Mouse (Mus musculus): ENCODE results near the gene Cbarp. TPM values are rescaled to one million over a fixed set of nuclear protein-coding genes. Genes with fewer than 3 reads are reported as not detected.

Gene Cbarp
- polyA plus RNA-seq, 1 experiment from 2014 or later = 66.9 TPM

GRCm38 (mm10) chr10:80091527-80091926, 49.1 kb downstream of the Cbarp start:
- Histone ChIP-seq H3K9me3 (no peaks in the 10 kb centered on the region), H3K27ac (no peak overlapping the region), H3K4me2 (no peak overlapping the region), H3K4me1 (no peaks in the 10 kb centered on the region), H3K4me3 (no peak overlapping the region), H3K27me3 (replicated peaks) (no peaks in the 10 kb centered on the region), H3K9ac (no peak overlapping the region), H3K36me3 (replicated peaks) (no peaks in the 10 kb centered on the region)
- no peak for ATAC-seq (replicated peaks)
- 93% methylated on average over 6 of the region's 6 CpGs for WGBS

GRCm38 (mm10) chr10:80089146-80089545, 51.5 kb downstream of the Cbarp start:
- H3K27ac ChIP-seq = no peak overlapping the region
- H3K4me3 ChIP-seq = no peak overlapping the region
- no peak overlapping the region for H3K9ac ChIP-seq
- 0 out of 2 replicates have a peak, but pooled peaks have one; percentile 24 for ATAC-seq (replicated peaks)
- H3K36me3 ChIP-seq (replicated peaks) = no peaks in the 10 kb centered on the region; the same call in 1 of the 2 replicates
- no peaks in the 10 kb centered on the region for H3K9me3 ChIP-seq
- no peaks in the 10 kb centered on the region for H3K27me3 ChIP-seq (replicated peaks)
- H3K4me2 ChIP-seq = no peak overlapping the region
- WGBS = 51% methylated on average over 4 of the region's 4 CpGs
- H3K4me1 ChIP-seq = no peaks in the 10 kb centered on the region

- Histone ChIP-seq H3K27me3 (replicated peaks) (no peaks in the 10 kb centered on the region), H3K27ac (no peak overlapping the region), H3K36me3 (replicated peaks) (peaks cover 3% of the 10 kb centered on the region; the same call in 1 of the 2 replicates), H3K9ac (no peak overlapping the region), H3K4me2 (no peak overlapping the region), H3K4me1 (no peaks in the 10 kb centered on the region), H3K4me3 (no peak overlapping the region), H3K9me3 (no peaks in the 10 kb centered on the region)
- 93% methylated on average over 8 of the region's 8 CpGs for WGBS
- no peak for ATAC-seq (replicated peaks)
Observed at GRCm38 (mm10) chr10:80087483-80087882, 53.2 kb downstream of the Cbarp start.

GRCm38 (mm10) chr10:80086847-80087246, 53.8 kb downstream of the Cbarp start:
- H3K27me3 ChIP-seq (replicated peaks) = no peaks in the 10 kb centered on the region
- H3K9me3 ChIP-seq = no peaks in the 10 kb centered on the region
- H3K27ac ChIP-seq = no peak overlapping the region
- no peak overlapping the region for H3K4me2 ChIP-seq
- no peaks in the 10 kb centered on the region for H3K4me1 ChIP-seq
- H3K4me3 ChIP-seq = no peak overlapping the region
- 86% methylated on average over 3 of the region's 3 CpGs for WGBS
- no peak overlapping the region for H3K9ac ChIP-seq
- H3K36me3 ChIP-seq (replicated peaks) = peaks cover 3% of the 10 kb centered on the region; the same call in 1 of the 2 replicates
- no peak for ATAC-seq (replicated peaks)

- H3K27ac ChIP-seq = no peak overlapping the region
Observed at GRCm38 (mm10) chr10:80084817-80085487, 55.7 kb downstream of the Cbarp start.

GRCm38 (mm10) chr10:80081075-80081474, 59.6 kb downstream of the Cbarp start:
- Histone ChIP-seq H3K27ac (no peak overlapping the region), H3K4me2 (no peak overlapping the region), H3K4me1 (no peaks in the 10 kb centered on the region), H3K36me3 (replicated peaks) (peaks cover 6% of the 10 kb centered on the region; the same call in 1 of the 2 replicates), H3K9me3 (no peaks in the 10 kb centered on the region), H3K9ac (no peak overlapping the region), H3K4me3 (no peak overlapping the region), H3K27me3 (replicated peaks) (no peaks in the 10 kb centered on the region)
- ATAC-seq (replicated peaks) = no peak
- 87% methylated on average over 3 of the region's 3 CpGs for WGBS

More at GRCm38 (mm10) chr10:80084817-80085487, 55.7 kb downstream of the Cbarp start:
- Histone ChIP-seq H3K4me2 (no peak overlapping the region), H3K9ac (no peak overlapping the region), H3K4me1 (no peaks in the 10 kb centered on the region), H3K9me3 (no peaks in the 10 kb centered on the region), H3K4me3 (no peak overlapping the region), H3K27me3 (replicated peaks) (no peaks in the 10 kb centered on the region), H3K36me3 (replicated peaks) (peaks cover 6% of the 10 kb centered on the region; the same call in 1 of the 2 replicates)
- 78% methylated on average over 9 of the region's 9 CpGs for WGBS
- no peak for ATAC-seq (replicated peaks)

Other genes starting within 250 kb of the Cbarp start
- not detected in 2 replicates for gene Cfd, start 250.0 kb downstream of the Cbarp start, polyA plus RNA-seq (2015; fragmentation: Nextera tagmentation; extraction: Ambion mirVana)
- 64.5 and 66.5 TPM in 2 replicates for gene Med16, start 231.9 kb downstream of the Cbarp start, polyA plus RNA-seq (2015; fragmentation: Nextera tagmentation; extraction: Ambion mirVana)
- gene Gm26602, start 230.0 kb downstream of the Cbarp start, polyA plus RNA-seq (2015; fragmentation: Nextera tagmentation; extraction: Ambion mirVana) = not detected in 2 replicates
- 3.1 and 3.3 TPM in 2 replicates for gene Kiss1r, start 223.9 kb downstream of the Cbarp start, polyA plus RNA-seq (2015; fragmentation: Nextera tagmentation; extraction: Ambion mirVana)
- 292 and 296 TPM in 2 replicates for gene R3hdm4, start 219.6 kb downstream of the Cbarp start, polyA plus RNA-seq (2015; fragmentation: Nextera tagmentation; extraction: Ambion mirVana)
- gene Arid3a, start 213.8 kb downstream of the Cbarp start, polyA plus RNA-seq (2015; fragmentation: Nextera tagmentation; extraction: Ambion mirVana) = 2.9 and 4.7 TPM in 2 replicates
- 87.3 and 87.5 TPM in 2 replicates for gene Wdr18, start 180.7 kb downstream of the Cbarp start, polyA plus RNA-seq (2015; fragmentation: Nextera tagmentation; extraction: Ambion mirVana)
- 0.34 and 0.66 TPM in 2 replicates for gene Grin3b, start 170.1 kb downstream of the Cbarp start, polyA plus RNA-seq (2015; fragmentation: Nextera tagmentation; extraction: Ambion mirVana)
- gene Tmem259, start 156.5 kb downstream of the Cbarp start, polyA plus RNA-seq (2015; fragmentation: Nextera tagmentation; extraction: Ambion mirVana) = 24.3 and 28.3 TPM in 2 replicates
- gene Cnn2, start 152.3 kb downstream of the Cbarp start, polyA plus RNA-seq (2015; fragmentation: Nextera tagmentation; extraction: Ambion mirVana) = 28.6 and 34.4 TPM in 2 replicates
- gene Abca7, start 144.3 kb downstream of the Cbarp start, polyA plus RNA-seq (2015; fragmentation: Nextera tagmentation; extraction: Ambion mirVana) = 4.4 and 4.8 TPM in 2 replicates
- 1.9 and 2.2 TPM in 2 replicates for gene Arhgap45, start 124.2 kb downstream of the Cbarp start, polyA plus RNA-seq (2015; fragmentation: Nextera tagmentation; extraction: Ambion mirVana)
- gene Polr2e, start 101.0 kb downstream of the Cbarp start, polyA plus RNA-seq (2015; fragmentation: Nextera tagmentation; extraction: Ambion mirVana) = 132 and 148 TPM in 2 replicates
- 522 and 546 TPM in 2 replicates for gene Gpx4, start 93.7 kb downstream of the Cbarp start, polyA plus RNA-seq (2015; fragmentation: Nextera tagmentation; extraction: Ambion mirVana)
- gene Sbno2, start 35.3 kb downstream of the Cbarp start, polyA plus RNA-seq (2015; fragmentation: Nextera tagmentation; extraction: Ambion mirVana) = 13.8 and 16.8 TPM in 2 replicates
- 19.6 and 20.5 TPM in 2 replicates for gene Stk11, start 25.0 kb downstream of the Cbarp start, polyA plus RNA-seq (2015; fragmentation: Nextera tagmentation; extraction: Ambion mirVana)
- gene Atp5d, start 2.2 kb downstream of the Cbarp start, polyA plus RNA-seq (2015; fragmentation: Nextera tagmentation; extraction: Ambion mirVana) = 444 and 468 TPM in 2 replicates
- gene Midn, start 7.4 kb upstream of the Cbarp start, polyA plus RNA-seq (2015; fragmentation: Nextera tagmentation; extraction: Ambion mirVana) = 29.5 and 29.9 TPM in 2 replicates
- gene Cirbp, start 25.1 kb upstream of the Cbarp start, polyA plus RNA-seq (2015; fragmentation: Nextera tagmentation; extraction: Ambion mirVana) = 364 and 392 TPM in 2 replicates
- 13.3 and 14.7 TPM in 2 replicates for gene 1600002K03Rik, start 32.1 kb upstream of the Cbarp start, polyA plus RNA-seq (2015; fragmentation: Nextera tagmentation; extraction: Ambion mirVana)
- 53.4 and 54.6 TPM in 2 replicates for gene Efna2, start 38.6 kb upstream of the Cbarp start, polyA plus RNA-seq (2015; fragmentation: Nextera tagmentation; extraction: Ambion mirVana)
- gene Mum1, start 85.6 kb upstream of the Cbarp start, polyA plus RNA-seq (2015; fragmentation: Nextera tagmentation; extraction: Ambion mirVana) = 56.4 and 59.5 TPM in 2 replicates
- gene Ndufs7, start 108.3 kb upstream of the Cbarp start, polyA plus RNA-seq (2015; fragmentation: Nextera tagmentation; extraction: Ambion mirVana) = 290 and 305 TPM in 2 replicates
- gene Gamt, start 120.2 kb upstream of the Cbarp start, polyA plus RNA-seq (2015; fragmentation: Nextera tagmentation; extraction: Ambion mirVana) = 16.8 and 18.9 TPM in 2 replicates
- gene Dazap1, start 120.7 kb upstream of the Cbarp start, polyA plus RNA-seq (2015; fragmentation: Nextera tagmentation; extraction: Ambion mirVana) = 60.5 and 60.8 TPM in 2 replicates
- 516 and 528 TPM in 2 replicates for gene Rps15, start 151.6 kb upstream of the Cbarp start, polyA plus RNA-seq (2015; fragmentation: Nextera tagmentation; extraction: Ambion mirVana)
- 223 and 247 TPM in 2 replicates for gene Apc2, start 155.1 kb upstream of the Cbarp start, polyA plus RNA-seq (2015; fragmentation: Nextera tagmentation; extraction: Ambion mirVana)
- gene 2310011J03Rik, start 179.7 kb upstream of the Cbarp start, polyA plus RNA-seq (2015; fragmentation: Nextera tagmentation; extraction: Ambion mirVana) = 25.4 and 28.0 TPM in 2 replicates
- 4.4 and 5.8 TPM in 2 replicates for gene Pcsk4, start 188.7 kb upstream of the Cbarp start, polyA plus RNA-seq (2015; fragmentation: Nextera tagmentation; extraction: Ambion mirVana)
- 5.5 TPM in 2 replicates for gene Reep6, start 189.1 kb upstream of the Cbarp start, polyA plus RNA-seq (2015; fragmentation: Nextera tagmentation; extraction: Ambion mirVana)
- gene Adamtsl5, start 207.6 kb upstream of the Cbarp start, polyA plus RNA-seq (2015; fragmentation: Nextera tagmentation; extraction: Ambion mirVana) = 0.67 and 0.79 TPM in 2 replicates
- 6.2 TPM in 2 replicates for gene Plk5, start 215.6 kb upstream of the Cbarp start, polyA plus RNA-seq (2015; fragmentation: Nextera tagmentation; extraction: Ambion mirVana)
- gene Mex3d, start 246.8 kb upstream of the Cbarp start, polyA plus RNA-seq (2015; fragmentation: Nextera tagmentation; extraction: Ambion mirVana) = 18.3 and 18.8 TPM in 2 replicates

Data from midbrain, embryonic 15.5 days (tissue).